Mouse (Mus musculus): Measurements from ENCODE around the gene Ttc38.

- TF ChIP-seq TBP (IDR thresholded peaks at IDR 0.05; ENCODE audit: low read depth, low read length) (no peak), CTCF (IDR thresholded peaks at IDR 0.05 in 2 of 3, conservative IDR thresholded peaks at IDR 0.05 in 1 of 3; ENCODE audit: control insufficient read depth in 1 of 3, insufficient read depth in 1 of 3, low read depth in 2 of 3, low read length in 3 of 3, poor library complexity in 1 of 3, severe bottlenecking in 1 of 3) (no peak), POLR2A (IDR thresholded peaks at IDR 0.05; ENCODE audit: control insufficient read depth in 1 of 2, insufficient read depth in 1 of 2, low read depth in 1 of 2, low read length in 2 of 2, poor library complexity in 1 of 2) (no peak), EP300 (IDR thresholded peaks at IDR 0.05; ENCODE audit: low read depth in 1 of 2, low read length in 2 of 2) (no peak)
These were observed 45.2 kb downstream of the Ttc38 start for GRCm38 (mm10) chr15:85877336-85877735.
